Mouse (Mus musculus) intestine, embryonic 14.5 days (tissue): Measurements from ENCODE around the gene Rims3. TPM values are rescaled to one million over a fixed set of nuclear protein-coding genes. Genes with fewer than 3 reads are reported as not detected.

Experiments
- ATAC-seq: fragments of 200-750 bp; cut with Nextera tagmentation; replicated peaks from 2 replicates; pipeline ENCODE4 v1.8.0; 2017; ENCODE audit warnings: low read depth, moderate number of reproducible peaks, moderate TSS enrichment, moderate library complexity; ENCODE audit not compliant: low FRiP score, low TSS enrichment
- DNase-seq: peaks from one replicate; pipeline ENCODE4 v3.0.0-alpha.2; 2018; ENCODE audit warnings: low spot score
- H3K27ac ChIP-seq: fragments of 300-500 bp; sonication (generic); 2 replicates; pipeline ENCODE4 v1.5.1; 2014; ENCODE audit warnings: low read depth, mild to moderate bottlenecking, control low read depth
- H3K27me3 ChIP-seq: fragments of 300-500 bp; sonication (generic); replicated peaks from 2 replicates; pipeline ENCODE4 v1.6.1; 2014; ENCODE audit warnings: low read length, control low read depth; ENCODE audit not compliant: control insufficient read depth, insufficient read depth
- H3K36me3 ChIP-seq: fragments of 300-500 bp; sonication (generic); 2 replicates; pipeline ENCODE4 v1.6.1; 2014; ENCODE audit warnings: low read length, control low read depth; ENCODE audit not compliant: control insufficient read depth, insufficient read depth
- H3K4me1 ChIP-seq: fragments of 300-500 bp; sonication (generic); replicated peaks from 2 replicates; pipeline ENCODE4 v1.6.1; 2014; ENCODE audit warnings: low read length, control low read depth, mixed read lengths; ENCODE audit not compliant: control insufficient read depth, insufficient read depth
- H3K4me2 ChIP-seq: fragments of 300-500 bp; sonication (generic); 2 replicates; pipeline ENCODE4 v1.6.1; 2014; ENCODE audit warnings: low read length
- H3K4me3 ChIP-seq: fragments of 300-500 bp; sonication (generic); 2 replicates; pipeline ENCODE4 v1.5.1; 2014; ENCODE audit warnings: low read depth, low read length, control low read depth, mixed read lengths
- H3K9ac ChIP-seq: fragments of 300-500 bp; sonication (generic); 2 replicates; pipeline ENCODE4 v1.6.1; 2014; ENCODE audit warnings: mild to moderate bottlenecking, low read length
- H3K9me3 ChIP-seq: fragments of 300-500 bp; sonication (generic); 2 replicates; pipeline ENCODE4 v1.6.1; 2016; ENCODE audit warnings: low read length, control low read depth; ENCODE audit not compliant: control insufficient read depth
- WGBS: fragments of 180-500 bp; shearing (Covaris S2); extraction: QIAGEN DNeasy Blood & Tissue Kit; methylation state at CpG from one replicate; pipeline ENCODE4 v1.1.7; 2014; 5-methylcytosine and 5-hydroxymethylcytosine counted together
- polyA plus RNA-seq: library from polyadenylated mRNA; unstranded; fragments of >200 nt; fragmentation: Nextera tagmentation; extraction: Ambion mirVana; gene quantifications from 2 replicates; pipeline ENCODE4 v1.2.1, GENCODE M21; 2014

Rims3 gene
- polyA plus RNA-seq, 1 experiment from 2014 or later, result 2.2 TPM

DNA sequence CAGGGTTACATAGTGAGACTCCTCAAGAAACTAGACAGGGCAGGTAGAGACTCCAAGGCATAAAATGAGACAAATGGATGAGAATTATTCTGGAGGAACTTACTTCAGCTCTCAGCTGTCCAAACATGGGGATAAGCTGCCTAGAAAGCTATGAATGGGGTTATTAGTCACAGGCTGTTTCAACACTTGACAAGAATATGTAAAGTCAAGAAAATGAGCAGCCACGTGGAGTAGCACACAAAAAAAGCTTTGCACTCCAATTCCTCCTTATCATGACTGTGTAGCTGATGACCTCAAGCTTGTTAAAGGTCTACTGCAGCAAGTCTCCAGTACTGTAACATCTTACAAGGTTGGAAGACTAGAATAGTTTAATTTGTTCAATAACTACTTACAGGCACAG, 35.3 kb upstream of the Rims3 start:
- ATAC-seq (no peak), DNase-seq (no peak)
- H3K27ac ChIP-seq, result no peak overlapping the region
- 47% methylated on average over 1 of the region's 1 CpGs for WGBS
- H3K9ac ChIP-seq, result no peak overlapping the region
- no peak overlapping the region for H3K4me2 ChIP-seq
- H3K9me3 ChIP-seq, result no peaks in the 10 kb centered on the region
- H3K4me1 ChIP-seq, result peaks cover 30% of the 10 kb centered on the region
- H3K4me3 ChIP-seq, result no peak overlapping the region
- H3K36me3 ChIP-seq, result no peaks in the 10 kb centered on the region
- H3K27me3 ChIP-seq, result no peaks in the 10 kb centered on the region

- no peak overlapping the region for H3K9ac ChIP-seq
- DNase-seq, result no peak
- H3K4me1 ChIP-seq, result peaks cover 33% of the 10 kb centered on the region
- no peak overlapping the region for H3K4me3 ChIP-seq
- H3K27me3 ChIP-seq, result no peaks in the 10 kb centered on the region
- WGBS, result 91% methylated on average over 2 of the region's 2 CpGs
- H3K36me3 ChIP-seq, result no peaks in the 10 kb centered on the region
- no peak overlapping the region for H3K27ac ChIP-seq
- no peaks in the 10 kb centered on the region for H3K9me3 ChIP-seq
- H3K4me2 ChIP-seq, result no peak overlapping the region
- ATAC-seq, result no peak
Measured at GRCm38 (mm10) chr4:120819871-120820270, 34.7 kb upstream of the Rims3 start.

DNA sequence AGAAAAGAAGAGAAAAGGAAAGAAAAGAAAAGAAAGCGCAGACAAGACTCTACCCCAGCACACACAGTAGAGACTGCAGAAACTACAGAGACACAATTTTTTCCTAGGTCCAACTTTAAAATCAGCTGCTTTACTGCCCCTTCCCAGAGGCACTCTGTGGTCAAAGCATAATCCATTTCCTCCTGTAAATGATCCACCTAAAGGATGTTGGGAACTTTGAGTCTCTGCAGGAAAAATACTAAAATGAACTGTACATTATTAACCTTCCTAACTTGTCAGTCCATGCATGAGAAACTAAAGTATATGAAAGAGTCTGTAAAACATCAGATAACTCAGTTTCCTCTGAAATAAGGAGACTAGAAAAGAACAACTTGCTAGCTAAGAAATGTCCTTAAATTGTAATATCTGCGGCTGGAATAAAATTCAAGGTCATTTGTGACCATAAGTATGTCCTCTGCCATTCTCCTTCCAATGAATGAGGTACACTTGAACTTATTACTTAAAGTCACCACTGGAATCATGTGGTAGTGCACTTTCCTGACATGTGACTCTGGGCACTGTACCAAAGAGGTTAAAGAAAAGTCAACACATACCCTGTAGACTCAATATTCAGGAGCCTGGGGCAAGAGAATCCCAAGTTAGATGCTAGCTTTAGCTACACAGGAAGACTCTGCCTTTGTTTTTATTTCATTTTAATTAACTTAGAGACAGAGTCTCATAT, 32.3 kb upstream of the Rims3 start:
- DNase-seq (no peak), ATAC-seq (no peak)
- Histone ChIP-seq H3K36me3 (no peaks in the 10 kb centered on the region), H3K4me2 (no peak overlapping the region), H3K4me1 (peaks cover 22% of the 10 kb centered on the region), H3K9me3 (no peaks in the 10 kb centered on the region), H3K27ac (no peak overlapping the region), H3K27me3 (no peaks in the 10 kb centered on the region), H3K9ac (no peak overlapping the region), H3K4me3 (no peak overlapping the region)
- WGBS, result 93% methylated on average over 2 of the region's 2 CpGs

DNA sequence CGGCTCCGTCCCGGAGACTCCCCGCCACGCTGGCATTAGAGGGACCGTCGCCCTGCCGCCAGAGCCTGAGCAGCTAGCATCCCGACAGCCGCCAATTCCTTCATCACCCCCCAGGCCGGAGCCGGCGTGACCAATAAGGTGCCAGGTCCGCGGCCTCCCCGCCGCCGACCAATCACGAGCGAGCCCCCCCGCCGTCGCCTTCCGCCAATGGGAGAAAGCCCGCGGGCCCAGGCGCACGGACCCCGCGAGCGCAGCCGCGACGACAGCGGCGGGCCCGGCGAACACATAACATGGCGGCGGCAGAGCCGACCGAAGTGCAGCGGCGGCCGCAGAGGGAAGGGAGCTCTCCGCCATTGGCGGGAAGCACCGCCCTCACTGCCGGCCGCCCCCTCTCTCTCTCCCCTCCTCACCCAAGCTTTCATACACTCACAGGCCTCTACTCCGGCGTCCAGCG, 29.5 kb upstream of the Rims3 start:
- peaks cover 10% of the 10 kb centered on the region for H3K4me1 ChIP-seq
- peak overlapping the region; percentile 91 for H3K4me2 ChIP-seq
- no peaks in the 10 kb centered on the region for H3K27me3 ChIP-seq
- no peaks in the 10 kb centered on the region for H3K36me3 ChIP-seq
- under 1% methylated on average over 45 of the region's 53 CpGs for WGBS
- peak overlapping the region; percentile 100 for H3K27ac ChIP-seq
- no peaks in the 10 kb centered on the region for H3K9me3 ChIP-seq
- peak overlapping the region; percentile 100 for H3K9ac ChIP-seq
- peak overlapping the region; percentile 84 for H3K4me3 ChIP-seq
- DNase-seq, result peak; percentile 95
- ATAC-seq, result peak; percentile 95

- WGBS, result under 1% methylated on average over 49 of the region's 55 CpGs
- peak overlapping the region; percentile 100 for H3K9ac ChIP-seq
- peak; percentile 97 for ATAC-seq
- H3K9me3 ChIP-seq, result no peaks in the 10 kb centered on the region
- DNase-seq, result peak; percentile 98
- no peaks in the 10 kb centered on the region for H3K27me3 ChIP-seq
- peak overlapping the region; percentile 84 for H3K4me3 ChIP-seq
- H3K36me3 ChIP-seq, result no peaks in the 10 kb centered on the region
- H3K4me2 ChIP-seq, result peak overlapping the region; percentile 91
- H3K27ac ChIP-seq, result peak overlapping the region; percentile 100
- H3K4me1 ChIP-seq, result peaks cover 10% of the 10 kb centered on the region
Measured at GRCm38 (mm10) chr4:120825577-120826326, 28.9 kb upstream of the Rims3 start.

DNA sequence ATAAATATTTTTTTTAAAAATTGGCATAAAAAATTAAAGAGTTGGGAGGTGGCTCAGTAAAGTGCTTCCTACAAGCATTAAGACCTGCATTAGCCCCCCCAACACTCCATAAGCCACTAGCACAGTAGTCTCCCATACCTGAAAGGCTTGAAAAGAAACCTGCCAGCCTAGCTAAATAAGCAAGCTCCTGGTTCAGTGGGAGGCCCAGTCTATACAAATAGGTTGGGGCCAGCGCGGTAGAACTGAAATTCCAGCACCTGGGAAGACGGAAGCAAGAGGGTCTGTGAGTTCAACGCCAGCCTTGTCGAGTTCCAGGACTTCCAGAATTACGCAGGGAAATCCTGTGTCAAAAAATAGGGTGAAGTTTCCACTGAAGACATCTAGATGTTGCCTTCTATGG, 28.2 kb upstream of the Rims3 start:
- H3K9me3 ChIP-seq, result no peaks in the 10 kb centered on the region
- 0 out of 2 replicates have a peak overlapping the region, but pooled peaks have one; percentile 84 for H3K4me3 ChIP-seq
- H3K27me3 ChIP-seq, result no peaks in the 10 kb centered on the region
- 93% methylated on average over 6 of the region's 6 CpGs for WGBS
- H3K9ac ChIP-seq, result no peak overlapping the region
- H3K36me3 ChIP-seq, result no peaks in the 10 kb centered on the region
- H3K27ac ChIP-seq, result peak overlapping the region; percentile 100
- ATAC-seq (no peak), DNase-seq (no peak)
- H3K4me1 ChIP-seq, result peaks cover 10% of the 10 kb centered on the region
- peak overlapping the region; percentile 52 for H3K4me2 ChIP-seq

DNA sequence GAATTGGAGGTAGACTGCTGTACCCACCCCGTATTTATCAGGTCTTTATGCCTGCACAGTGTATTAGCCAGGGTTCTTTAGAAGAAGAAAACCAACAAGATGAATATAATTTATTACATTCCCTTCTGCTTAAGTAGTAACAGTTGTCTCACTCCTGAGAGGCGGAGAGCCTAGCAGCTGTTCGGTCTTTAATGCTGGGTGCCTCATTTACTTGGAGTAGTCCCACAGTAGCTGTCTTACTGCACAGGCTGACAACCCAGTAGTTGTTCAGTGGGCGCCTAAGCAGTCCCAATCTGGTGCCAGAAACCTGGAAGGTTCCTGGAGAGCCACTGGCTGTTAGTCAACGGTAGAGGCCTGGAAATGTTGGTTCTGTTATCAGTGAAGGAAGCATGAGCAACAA, 23.8 kb upstream of the Rims3 start:
- H3K4me2 ChIP-seq, result no peak overlapping the region
- no peaks in the 10 kb centered on the region for H3K27me3 ChIP-seq
- H3K27ac ChIP-seq, result no peak overlapping the region
- H3K4me3 ChIP-seq, result no peak overlapping the region
- H3K4me1 ChIP-seq, result no peaks in the 10 kb centered on the region
- H3K36me3 ChIP-seq, result no peaks in the 10 kb centered on the region
- no peak overlapping the region for H3K9ac ChIP-seq
- ATAC-seq, result no peak
- 62% methylated on average over 5 of the region's 5 CpGs for WGBS
- no peaks in the 10 kb centered on the region for H3K9me3 ChIP-seq
- DNase-seq, result no peak

DNA sequence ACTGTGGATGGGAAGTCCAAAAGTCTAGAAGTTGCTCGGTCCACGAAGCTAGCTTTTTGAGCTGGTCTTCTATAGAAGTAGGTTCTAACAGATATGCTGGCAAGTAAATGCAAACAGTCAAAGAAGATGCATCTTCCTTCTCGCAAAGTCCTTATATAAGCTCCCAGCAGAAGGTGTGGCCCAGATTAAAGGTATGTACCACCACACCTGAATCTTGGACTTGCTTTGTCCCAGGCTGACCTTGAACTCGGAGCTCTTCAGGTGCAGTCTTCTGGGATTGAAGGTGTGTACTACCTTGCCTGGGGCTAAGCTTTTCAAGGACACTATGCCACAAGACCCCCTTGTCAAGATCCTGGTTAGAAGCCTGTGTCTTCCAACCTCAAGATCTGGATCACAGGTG, 23.1 kb upstream of the Rims3 start, which contains the start of gene Nfyc:
Gene Nfyc, minus strand, starts transcription at position 101 of the 400 bp plus-strand sequence.
- H3K4me2 ChIP-seq, result no peak within 1 kb of the TSS

More for the DNA sequence above, 23.1 kb upstream of the Rims3 start, which contains the start of gene Nfyc:
- Histone ChIP-seq H3K27me3 (no peaks in the 10 kb centered on the region), H3K9me3 (no peaks in the 10 kb centered on the region), H3K4me3 (no peak within 1 kb of the TSS), H3K36me3 (no peaks in the 10 kb centered on the region), H3K4me1 (no peaks in the 10 kb centered on the region), H3K27ac (no peak within 1 kb of the TSS), H3K9ac (no peak within 1 kb of the TSS)
- no peak for ATAC-seq
- 87% methylated on average over 4 of the region's 4 CpGs for WGBS
- no peak for DNase-seq
